Mouse (Mus musculus) G1E (cell line): ENCODE measurements around the gene Cldn4. TPM values are rescaled to one million over a fixed set of nuclear protein-coding genes. Genes with fewer than 3 reads are reported as not detected.

ENCODE experiments used
- ATAC-seq: 2 replicates; pipeline ENCODE4 v1.8.0; 2016; ENCODE audit warnings: mild to moderate bottlenecking; ENCODE audit not compliant: insufficient number of reproducible peaks, poor library complexity, low FRiP score, severe bottlenecking; ENCODE audit errors: extremely low read depth
- DNase-seq: peaks from one replicate; pipeline ENCODE4 v3.0.0; 2012; ENCODE audit warnings: low spot score
- H3K27me3 ChIP-seq: 2 replicates; pipeline ENCODE4 v1.6.1; 2012; ENCODE audit warnings: mild to moderate bottlenecking, low read length, inconsistent platforms; ENCODE audit not compliant: insufficient read depth
- H3K36me3 ChIP-seq: replicated peaks from 2 replicates; pipeline ENCODE3; 2012; ENCODE audit warnings: mild to moderate bottlenecking, inconsistent platforms
- H3K4me1 ChIP-seq: 2 replicates; pipeline ENCODE4 v1.6.1; 2012; ENCODE audit warnings: low read depth, low read length, inconsistent platforms, mixed read lengths; ENCODE audit not compliant: insufficient read depth
- H3K4me3 ChIP-seq: 2 replicates; pipeline ENCODE4 v1.5.1; 2012; ENCODE audit warnings: low read depth, mild to moderate bottlenecking, inconsistent platforms, low read length, moderate library complexity, mixed read lengths
- H3K9me3 ChIP-seq: replicated peaks from 2 replicates; pipeline ENCODE4 v1.6.1; 2012; ENCODE audit warnings: inconsistent platforms
- CTCF ChIP-seq: IDR thresholded peaks from 2 replicates; pipeline ENCODE4 v1.5.1; 2012; ENCODE audit warnings: low read depth, low read length, inconsistent platforms, mixed read lengths
- GATA1 ChIP-seq: IDR thresholded peaks from 2 replicates; pipeline ENCODE4 v1.6.1; 2012; ENCODE audit warnings: borderline replicate concordance, low read length, inconsistent platforms, mixed read lengths
- GATA2 ChIP-seq: IDR thresholded peaks from 2 replicates; pipeline ENCODE4 v1.6.1; 2012; ENCODE audit warnings: low read depth, low read length, inconsistent platforms, borderline replicate concordance
- POLR2AphosphoS5 ChIP-seq: IDR thresholded peaks from 2 replicates; pipeline ENCODE4 v1.6.1; 2012; ENCODE audit warnings: low read depth, low read length, inconsistent platforms; ENCODE audit not compliant: insufficient replicate concordance
- TAL1 ChIP-seq: conservative IDR thresholded peaks from 2 replicates; pipeline ENCODE4 v1.6.1; 2012; ENCODE audit warnings: low read depth, low read length, inconsistent platforms, mixed read lengths
- polyA plus RNA-seq: library from polyadenylated mRNA; stranded (reverse); fragments of >175 nt; gene quantifications from 2 replicates; pipeline ENCODE4 v1.2.3, GENCODE M21; 2012
- total RNA-seq, 2 experiments: library from RNA; stranded (forward) in 1 of 2; stranded (reverse) in 1 of 2; fragments of 200-1000 nt in 1 of 2; fragments of >200 nt in 1 of 2; fragmentation: Nextera tagmentation in 1 of 2; gene quantifications; 2 replicates each; pipeline ENCODE4 v1.2.3; 2014 to 2017

The Cldn4 gene
- total and polyA plus RNA-seq, 3 experiments = 0.22 TPM; not detected in 2

- no peaks in the 10 kb centered on the region for H3K36me3 ChIP-seq
- ATAC-seq (no peak), DNase-seq (no peak)
- TF ChIP-seq CTCF (no peak), POLR2AphosphoS5 (no peak), GATA1 (no peak), GATA2 (no peak), TAL1 (no peak)
- H3K4me3 ChIP-seq = no peak overlapping the region; the same call in 1 of the 2 replicates
- H3K4me1 ChIP-seq = peaks cover 85% of the 10 kb centered on the region
- H3K27me3 ChIP-seq = no peaks in the 10 kb centered on the region
- H3K9me3 ChIP-seq = no peaks in the 10 kb centered on the region
Measured at GRCm38 (mm10) chr5:134974921-134975320, 28.2 kb upstream of the Cldn4 start.

- TF ChIP-seq TAL1 (peak; percentile 77), POLR2AphosphoS5 (no peak)
- no peaks in the 10 kb centered on the region for H3K27me3 ChIP-seq
- H3K36me3 ChIP-seq = no peaks in the 10 kb centered on the region
- ATAC-seq = peak; percentile 67
- H3K9me3 ChIP-seq = no peaks in the 10 kb centered on the region
- H3K4me1 ChIP-seq = peaks cover 83% of the 10 kb centered on the region
- peak overlapping the region; percentile 45; the same call in 1 of the 2 replicates for H3K4me3 ChIP-seq
- peak; percentile 55 for DNase-seq
Measured at GRCm38 (mm10) chr5:134974294-134974693, 27.6 kb upstream of the Cldn4 start.

- H3K4me1 ChIP-seq = peaks cover 79% of the 10 kb centered on the region
- H3K4me3 ChIP-seq = peak overlapping the region; percentile 45; the same call in 1 of the 2 replicates
- ATAC-seq (no peak), DNase-seq (no peak)
- H3K27me3 ChIP-seq = no peaks in the 10 kb centered on the region
- no peaks in the 10 kb centered on the region for H3K9me3 ChIP-seq
- H3K36me3 ChIP-seq = no peaks in the 10 kb centered on the region
- TF ChIP-seq POLR2AphosphoS5 = no peak
- no peak for TF ChIP-seq GATA1
- TF ChIP-seq TAL1 = no peak
- TF ChIP-seq CTCF = no peak
- no peak for TF ChIP-seq GATA2
Measured at GRCm38 (mm10) chr5:134973526-134973925, 26.8 kb upstream of the Cldn4 start.

- ATAC-seq (no peak), DNase-seq (no peak)
- Histone ChIP-seq H3K4me3 (no peak overlapping the region; the same call in 1 of the 2 replicates), H3K4me1 (peaks cover 77% of the 10 kb centered on the region), H3K9me3 (no peaks in the 10 kb centered on the region), H3K27me3 (no peaks in the 10 kb centered on the region), H3K36me3 (no peaks in the 10 kb centered on the region)
- TF ChIP-seq GATA2 (no peak), POLR2AphosphoS5 (no peak), CTCF (no peak), GATA1 (no peak), TAL1 (no peak)
Measured at GRCm38 (mm10) chr5:134973081-134973480, 26.3 kb upstream of the Cldn4 start.

- H3K27me3 ChIP-seq = no peaks in the 10 kb centered on the region
- no peak overlapping the region for H3K4me3 ChIP-seq
- H3K4me1 ChIP-seq = peaks cover 74% of the 10 kb centered on the region
- H3K36me3 ChIP-seq = no peaks in the 10 kb centered on the region
- DNase-seq (no peak), ATAC-seq (no peak)
- H3K9me3 ChIP-seq = no peaks in the 10 kb centered on the region
- TF ChIP-seq CTCF = no peak
- no peak for TF ChIP-seq POLR2AphosphoS5
- no peak for TF ChIP-seq GATA2
- TF ChIP-seq GATA1 = no peak
- TF ChIP-seq TAL1 = no peak
Measured at GRCm38 (mm10) chr5:134970671-134971070, 23.9 kb upstream of the Cldn4 start.

- peaks cover 55% of the 10 kb centered on the region for H3K4me1 ChIP-seq
- no peak for TF ChIP-seq GATA1
- TF ChIP-seq CTCF = no peak
- TF ChIP-seq GATA2 = no peak
- TF ChIP-seq TAL1 = no peak
- no peak for TF ChIP-seq POLR2AphosphoS5
- ATAC-seq = no peak
- H3K27me3 ChIP-seq = no peaks in the 10 kb centered on the region
- no peak overlapping the region for H3K4me3 ChIP-seq
- no peak for DNase-seq
- no peaks in the 10 kb centered on the region for H3K9me3 ChIP-seq
- no peaks in the 10 kb centered on the region for H3K36me3 ChIP-seq
Measured at GRCm38 (mm10) chr5:134967164-134967944, 20.6 kb upstream of the Cldn4 start.
